Mouse (Mus musculus) A20 (cell line): ENCODE measurements around the gene Ints7.

Source experiments
- DNase-seq: peaks from one replicate; pipeline ENCODE4 v3.0.0-alpha.2; 2011; ENCODE audit warnings: low read depth, low spot score

Gene Ints7

DNA sequence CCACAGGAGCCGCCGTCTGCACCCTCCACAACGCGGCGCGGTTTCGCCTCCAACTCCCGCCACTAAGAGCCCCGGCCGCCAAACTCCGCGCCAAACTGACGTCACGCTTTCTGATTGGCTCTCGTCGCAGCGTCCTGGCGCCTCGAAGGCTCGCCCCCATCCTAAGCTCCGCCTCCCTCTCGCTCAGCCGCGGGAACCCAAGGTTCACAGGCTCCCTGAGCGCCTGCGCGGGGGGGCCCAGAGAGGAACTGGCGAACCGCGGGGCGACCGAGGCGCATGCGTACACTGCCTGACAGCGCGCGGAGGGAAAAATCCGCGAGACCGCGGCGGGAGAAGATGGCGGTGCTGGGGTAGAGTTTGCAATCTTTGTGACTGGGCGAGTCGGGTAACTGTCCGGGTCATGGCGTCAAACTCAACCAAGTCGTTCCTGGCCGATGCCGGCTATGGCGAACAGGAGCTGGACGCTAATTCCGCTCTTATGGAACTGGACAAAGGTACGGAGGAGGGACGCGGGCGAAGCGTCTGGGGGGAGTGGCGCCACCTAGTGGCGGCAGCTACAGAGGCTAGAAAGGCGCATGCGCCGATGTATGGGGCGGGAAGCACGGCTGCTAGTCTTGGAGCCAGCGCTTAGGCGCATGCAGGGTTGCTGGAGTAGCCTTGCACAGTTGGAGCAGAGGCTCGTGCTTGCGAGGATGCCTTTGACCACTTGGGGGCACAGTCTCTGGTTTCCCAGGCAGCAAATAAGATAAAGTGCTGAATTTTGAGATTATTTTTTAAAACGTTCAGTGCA, at the start of gene Ints7, which contains the start of gene Dtl:
Gene Ints7 (plus strand): TSS at position 179 of the 790 bp plus-strand sequence.
Gene Dtl (minus strand): TSS at position 87 of the 790 bp plus-strand sequence.
- peak; percentile 100 for DNase-seq

DNA sequence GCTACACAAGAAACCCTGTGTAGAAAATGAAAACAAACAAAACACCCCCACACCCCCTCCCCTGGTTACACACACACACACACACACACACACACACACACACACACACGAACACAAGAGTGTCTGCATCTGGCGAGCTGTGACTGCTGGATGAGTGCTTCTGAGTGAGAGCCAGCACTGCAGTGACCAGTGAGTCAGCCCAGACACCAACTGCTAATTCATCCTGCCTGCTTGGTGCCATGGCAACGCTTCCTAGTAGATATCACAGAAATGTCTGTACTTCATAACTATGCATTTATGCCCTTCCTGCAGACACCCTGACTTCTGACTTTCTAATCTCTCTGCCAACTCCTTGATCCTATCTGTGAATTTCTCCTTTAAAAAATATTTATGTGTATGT, 48.3 kb upstream of the Ints7 start:
- no peak for DNase-seq

DNA sequence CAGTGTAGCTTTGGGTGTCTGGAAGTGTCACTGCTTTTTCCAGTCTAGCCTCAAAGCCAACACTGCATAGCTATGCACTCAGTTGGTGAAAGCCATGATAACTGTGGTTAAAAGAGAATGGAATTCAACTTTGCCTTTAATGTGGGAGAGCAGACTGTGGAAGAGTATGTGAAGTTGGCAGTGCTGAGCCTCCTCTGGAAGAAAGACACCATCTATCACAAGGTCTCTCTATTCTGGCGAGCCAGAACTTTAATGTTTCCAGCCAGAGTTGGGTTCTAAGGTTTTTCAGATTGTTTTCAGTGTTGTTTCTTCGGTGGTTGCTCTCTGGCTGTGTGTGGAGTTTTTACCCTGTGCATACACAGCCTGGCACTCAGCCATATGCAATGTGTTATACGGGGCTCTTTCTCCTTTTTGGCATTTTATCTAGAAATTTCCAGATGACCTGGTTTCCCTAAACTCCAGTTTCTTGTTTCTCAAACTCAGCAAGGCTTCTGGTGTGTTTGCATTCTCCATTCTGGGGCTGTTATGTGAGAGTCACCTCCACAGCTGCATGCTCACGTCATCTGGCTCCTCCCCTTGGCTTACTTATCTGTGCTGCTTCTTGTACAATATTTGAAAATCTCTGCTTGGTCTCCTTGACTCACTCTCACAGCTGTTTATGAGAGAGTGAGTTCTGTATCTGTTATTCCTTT, 47.4 kb upstream of the Ints7 start:
- DNase-seq, result no peak

DNA sequence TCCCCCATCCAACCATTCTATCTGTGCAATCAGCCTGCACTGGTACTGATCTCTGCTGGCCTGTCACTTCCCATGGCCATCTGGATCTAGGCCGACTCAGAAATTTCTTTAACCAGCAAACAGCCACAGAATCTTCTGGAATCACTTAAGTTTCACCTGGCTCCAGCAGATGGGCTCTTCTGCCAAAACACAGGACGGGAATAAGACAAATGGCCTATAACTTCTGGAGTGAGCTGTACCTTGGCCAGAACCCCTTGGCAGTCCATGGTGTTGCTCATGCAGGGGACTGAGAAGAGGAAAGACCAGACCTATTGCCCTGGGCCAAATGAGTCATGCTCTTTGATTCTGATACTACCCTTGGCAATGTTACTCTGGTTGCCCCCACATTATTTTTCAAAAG, 46.0 kb upstream of the Ints7 start:
- DNase-seq, result no peak

DNA sequence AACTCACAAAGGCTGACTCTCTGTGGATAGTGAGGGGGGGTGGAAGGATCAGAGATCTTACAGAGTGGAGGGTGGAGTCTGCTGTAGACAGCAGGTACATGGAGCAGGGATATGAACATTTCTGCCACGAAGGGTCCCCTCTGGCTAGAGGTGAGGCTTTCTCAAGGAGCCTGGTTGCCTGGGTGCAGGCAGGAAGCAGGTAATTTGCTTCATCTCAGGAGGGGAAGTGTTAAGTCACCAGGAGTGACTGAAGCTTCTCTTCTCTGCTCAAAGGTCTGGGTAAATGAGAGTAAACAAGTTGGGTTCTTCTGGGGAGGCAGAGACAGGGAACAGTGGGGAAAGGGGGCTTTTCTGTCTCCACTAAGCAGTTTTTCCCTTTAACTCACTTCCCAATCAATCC, 44.4 kb upstream of the Ints7 start:
- no peak for DNase-seq

- no peak for DNase-seq
Measured at GRCm38 (mm10) chr1:191534896-191535295, 40.5 kb upstream of the Ints7 start.

DNA sequence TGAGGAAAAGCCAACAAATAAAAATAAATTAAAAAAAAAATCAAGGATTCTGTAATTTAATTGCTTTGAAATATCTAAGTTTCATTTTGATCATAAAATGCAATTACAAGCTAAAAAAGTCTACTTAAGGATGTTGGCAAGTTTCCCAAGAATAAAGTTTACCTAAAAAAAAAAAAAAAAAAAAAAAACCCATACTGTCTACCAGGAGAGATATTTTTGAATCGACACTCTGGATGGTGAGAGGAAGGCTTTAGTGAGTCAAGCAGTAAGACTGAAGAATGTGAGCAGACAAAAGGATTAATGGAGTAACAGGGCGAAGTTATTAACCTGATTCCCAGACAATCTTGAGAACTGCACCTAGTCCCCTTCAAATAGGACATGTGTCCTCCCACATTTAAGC, 35.1 kb upstream of the Ints7 start:
- no peak for DNase-seq

- DNase-seq, result no peak
Measured at GRCm38 (mm10) chr1:191541014-191541413, 34.4 kb upstream of the Ints7 start.

DNA sequence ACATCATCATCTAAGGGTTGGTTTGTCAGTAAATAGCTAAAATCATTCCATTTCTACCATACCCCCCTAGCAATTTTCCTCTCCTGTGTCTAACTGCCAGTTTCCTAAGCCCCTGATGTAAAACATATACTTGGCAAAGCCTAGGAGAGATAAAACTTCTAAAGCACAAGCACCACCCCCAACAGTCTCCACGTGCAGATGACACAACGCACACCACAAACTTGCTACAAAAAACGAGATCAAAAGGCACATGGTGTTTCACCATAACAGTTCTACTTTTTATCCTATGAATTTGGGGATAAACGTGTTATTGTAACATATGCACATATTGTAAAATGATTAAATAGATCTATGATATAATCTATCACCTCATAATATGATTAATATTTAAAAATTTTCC, 33.8 kb upstream of the Ints7 start:
- no peak for DNase-seq

DNA sequence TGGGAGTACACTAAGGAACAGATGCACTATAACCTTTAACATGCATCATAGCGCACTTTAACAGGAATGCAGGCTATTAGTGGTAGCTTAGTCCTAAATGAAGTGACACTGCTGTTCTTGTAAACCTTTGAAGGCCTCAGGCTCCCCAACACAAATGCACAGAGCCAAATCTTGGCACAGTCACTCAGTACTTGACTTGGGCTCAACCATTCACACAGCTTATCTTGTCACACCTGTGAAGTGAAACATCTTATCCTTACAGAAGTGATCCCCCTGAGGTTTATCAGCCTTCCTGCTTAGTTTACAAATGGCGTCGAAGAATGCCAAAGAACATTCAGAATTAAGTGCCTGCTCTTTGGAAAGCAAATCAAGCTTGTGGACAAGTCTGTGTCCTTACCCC, 31.7 kb upstream of the Ints7 start:
- no peak for DNase-seq

DNA sequence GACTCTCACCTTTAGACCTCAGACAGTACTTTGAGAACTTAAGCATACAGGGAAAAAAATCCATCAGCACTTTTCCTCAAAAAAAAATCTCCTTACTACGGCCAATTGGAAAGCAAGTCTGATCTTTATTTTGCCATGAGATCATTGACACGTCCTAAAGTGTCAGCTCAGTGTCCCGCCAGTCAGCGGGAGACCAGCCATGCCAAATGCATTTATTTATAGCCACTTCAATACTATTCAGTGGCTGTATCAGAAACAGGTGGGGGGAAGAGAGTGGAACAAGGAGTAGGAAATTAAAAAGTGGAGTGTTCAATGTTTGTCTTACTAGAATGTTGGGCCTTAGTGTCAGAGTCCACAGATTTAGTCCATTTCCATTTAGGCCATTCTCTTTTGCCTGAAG, 24.6 kb upstream of the Ints7 start:
- DNase-seq, result no peak

- no peak for DNase-seq
Measured at GRCm38 (mm10) chr1:191557109-191557508, 18.3 kb upstream of the Ints7 start.

- no peak for DNase-seq
Measured at GRCm38 (mm10) chr1:191559779-191560178, 15.7 kb upstream of the Ints7 start.

GRCm38 (mm10) chr1:191562823-191563365, 12.5 kb upstream of the Ints7 start:
- DNase-seq, result peak; percentile 54

DNA sequence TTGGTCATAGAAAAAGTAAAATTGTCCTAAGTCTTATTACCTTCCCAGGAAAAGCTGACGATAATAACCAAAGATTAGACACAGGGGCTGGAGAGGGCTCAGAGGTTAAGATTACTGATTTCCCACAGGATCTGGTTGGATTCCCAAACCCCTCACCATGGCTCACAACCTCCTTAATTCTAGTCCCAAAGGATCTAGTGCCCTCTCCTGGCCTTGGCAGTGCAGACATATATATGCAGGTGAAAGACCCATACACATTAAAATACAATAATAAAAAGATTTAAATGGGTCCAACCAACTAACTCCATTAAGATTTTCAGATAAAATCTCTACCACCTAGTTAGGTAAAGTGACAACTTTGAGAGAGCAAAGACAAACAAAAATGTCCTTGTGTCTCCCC, 7.6 kb upstream of the Ints7 start:
- no peak for DNase-seq

GRCm38 (mm10) chr1:191569625-191570024, 5.8 kb upstream of the Ints7 start:
- DNase-seq, result no peak

GRCm38 (mm10) chr1:191570415-191570814, 5.0 kb upstream of the Ints7 start:
- no peak for DNase-seq

DNA sequence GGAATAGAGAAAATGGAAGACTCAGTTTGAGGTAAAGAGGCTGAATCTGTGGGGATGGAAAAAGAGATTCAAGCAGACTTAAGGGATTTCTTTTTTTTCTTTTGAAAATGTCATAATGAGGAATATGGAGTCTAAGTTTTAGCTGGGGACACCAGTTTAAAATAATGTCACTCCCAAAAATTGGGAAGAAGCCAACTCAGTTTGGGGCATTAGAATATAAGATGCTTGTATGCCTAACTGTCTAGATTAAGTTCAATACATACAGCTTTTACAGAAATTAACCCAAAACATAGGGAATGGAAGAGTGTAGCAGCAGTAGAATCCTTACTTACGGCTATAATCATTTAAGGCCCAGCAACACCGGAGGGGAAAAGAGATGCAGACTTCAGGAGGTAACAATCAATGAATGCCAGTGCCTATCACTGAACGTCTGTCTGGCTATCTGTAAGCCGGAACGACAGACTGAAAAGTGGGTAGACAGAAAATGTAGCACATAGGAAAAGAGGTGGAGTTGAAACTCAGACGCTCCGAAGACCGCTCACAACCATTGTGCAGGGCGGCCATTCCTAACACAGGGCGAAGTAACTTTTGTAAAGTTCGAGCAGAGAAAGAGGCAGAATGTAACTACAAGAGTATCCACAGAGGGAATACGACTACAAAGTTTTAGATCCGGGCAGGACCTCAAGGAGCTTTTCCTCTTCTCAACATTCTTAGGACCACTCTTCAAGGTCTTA, 1.4 kb upstream of the Ints7 start:
- DNase-seq, result peak; percentile 57

DNA sequence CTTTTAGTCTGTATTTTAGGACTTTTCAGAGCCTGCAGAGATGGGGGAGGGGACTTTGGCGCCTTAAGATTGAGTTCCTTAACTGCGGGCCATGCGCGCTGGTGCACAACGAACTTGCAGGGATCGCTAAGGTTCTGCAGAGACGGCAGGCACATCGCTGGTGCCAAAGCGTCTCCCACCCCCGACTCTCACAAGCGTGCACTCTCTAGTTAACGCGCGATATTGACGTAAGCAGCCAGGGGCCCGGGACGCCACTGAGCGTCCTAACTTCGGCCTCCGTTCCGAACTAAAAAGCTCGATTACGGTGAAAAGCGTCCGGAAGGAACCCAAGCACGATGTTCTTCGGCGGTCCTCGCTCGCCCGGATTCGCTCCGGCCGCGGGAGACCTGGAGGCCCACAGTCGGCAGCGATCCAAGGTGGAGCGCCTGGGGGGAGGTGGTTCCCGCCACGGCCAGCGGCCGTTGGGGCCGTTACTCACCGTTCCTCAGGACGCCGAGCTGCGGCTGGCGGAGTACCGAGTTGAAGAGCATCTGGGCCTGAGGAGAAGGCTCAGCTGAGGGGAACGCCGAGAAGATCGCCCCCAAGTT, 472 bp upstream of the Ints7 start:
- DNase-seq, result peak; percentile 92

DNA sequence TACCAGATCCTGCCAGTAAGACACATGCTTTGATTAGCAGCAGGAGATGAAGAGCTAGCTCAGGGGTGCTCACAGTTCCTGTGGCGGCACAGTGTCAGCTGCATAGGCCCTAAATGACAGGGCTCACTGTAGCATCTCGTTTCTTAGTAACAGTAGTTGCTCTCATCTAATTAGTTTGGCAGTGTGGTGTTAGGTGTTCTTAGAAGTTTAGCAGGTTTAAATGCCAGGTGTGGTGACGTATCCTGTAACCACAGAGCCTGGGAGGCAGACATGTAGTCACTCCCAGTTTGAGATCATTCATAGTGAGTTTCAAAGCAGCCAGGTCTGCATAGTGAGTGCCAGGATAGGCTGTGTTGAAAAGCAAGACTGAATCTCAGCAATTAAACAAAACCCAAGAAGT, 4.1 kb downstream of the Ints7 start:
- DNase-seq, result no peak

- no peak for DNase-seq
Measured at GRCm38 (mm10) chr1:191581641-191582040, 6.2 kb downstream of the Ints7 start.

GRCm38 (mm10) chr1:191583836-191584235, 8.4 kb downstream of the Ints7 start:
- no peak for DNase-seq
